In the genomic region with DNA sequence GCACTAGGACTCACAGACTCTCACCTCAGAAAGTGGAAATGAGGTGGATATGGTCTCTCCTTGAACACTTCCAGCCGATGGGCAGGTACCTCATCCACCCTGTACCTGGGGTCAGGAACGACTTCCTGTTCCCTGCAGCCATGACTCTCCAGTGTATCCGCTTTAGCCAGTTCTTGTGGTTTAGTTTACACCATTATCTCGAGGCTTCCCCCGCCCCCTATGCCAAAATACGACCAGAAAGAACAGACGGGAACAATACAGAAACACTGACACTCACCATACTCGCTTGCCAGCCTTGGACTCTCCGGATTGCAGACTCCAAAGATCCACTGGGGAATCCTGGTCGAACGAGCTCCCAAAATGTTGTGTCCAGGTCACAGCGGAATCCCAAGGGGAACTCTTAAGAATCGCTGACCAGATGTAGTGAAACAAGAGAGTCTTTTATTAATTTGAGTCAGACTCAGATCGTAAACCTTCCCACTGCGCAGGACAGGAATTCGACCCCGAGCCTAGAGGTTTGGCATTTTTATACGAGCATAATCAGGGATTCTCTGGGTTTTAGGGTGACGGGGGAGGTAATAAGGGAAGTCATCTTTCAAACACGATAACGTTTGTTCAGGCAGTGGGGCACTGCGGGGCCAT, we compare ENCODE assay signal across 9 mouse cellular contexts. TPM values are rescaled to one million over a fixed set of nuclear protein-coding genes. Genes with fewer than 3 reads are reported as not detected.
A peak's percentile ranks its signal among the peaks of the same experiment; 100 is the strongest.
DNase-seq lines count a peak whose midpoint lies in the region; ATAC-seq and TF ChIP-seq lines count a peak whose summit lies in the region.
"Had no signal": no experiment of that assay in that cellular context is flagged by ENCODE, and none has a peak within 500 bp of the region (broad histone marks: within the 10 kb centered on the region; RNA-seq: fewer than 3 reads in every experiment).

No protein-coding gene starts in this region.

- no peaks in the 10 kb centered on the region for H3K4me1 ChIP-seq in hindbrain, embryonic 11.5 days (replicated peaks; ENCODE audit: control insufficient read depth, insufficient read depth, low read length)
- H3K4me1 ChIP-seq in hindbrain, postnatal 0 days (ENCODE audit: insufficient read depth, low read length), result no peaks in the 10 kb centered on the region
- peaks cover 12% of the 10 kb centered on the region for H3K4me1 ChIP-seq in E14TG2a.4 (replicated peaks; ENCODE audit: low read depth, low read length)
- H3K4me1 ChIP-seq in erythroblast, embryonic 14.5 days (ENCODE audit: control insufficient read depth), result peaks cover 26% of the 10 kb centered on the region
- peaks cover 7% of the 10 kb centered on the region for H3K4me1 ChIP-seq in liver, embryonic 16.5 days (ENCODE audit: control insufficient read depth, low read depth, low read length)

- H3K27ac ChIP-seq in hindbrain, embryonic 11.5 days (ENCODE audit: low read depth, low read length), result no peak overlapping the region
- no peak overlapping the region for H3K27ac ChIP-seq in hindbrain, postnatal 0 days
- no peak overlapping the region for H3K27ac ChIP-seq in liver, embryonic 16.5 days (ENCODE audit: low read length)

- WGBS in hindbrain, embryonic 11.5 days, result 62% methylated on average over 22 of the region's 22 CpGs
- 68% methylated on average over 22 of the region's 22 CpGs for WGBS in hindbrain, postnatal 0 days
- 18% methylated on average over 22 of the region's 22 CpGs for WGBS in liver, embryonic 16.5 days (ENCODE audit: insufficient replicate concordance)

- no peaks in the 10 kb centered on the region for H3K27me3 ChIP-seq in hindbrain, embryonic 11.5 days (ENCODE audit: control insufficient read depth, insufficient read depth, low read length)
- H3K27me3 ChIP-seq in hindbrain, postnatal 0 days (ENCODE audit: insufficient read depth, low read length), result no peaks in the 10 kb centered on the region
- peaks cover 17% of the 10 kb centered on the region for H3K27me3 ChIP-seq in E14TG2a.4 (ENCODE audit: insufficient read depth, low read length)
- H3K27me3 ChIP-seq in erythroblast, embryonic 14.5 days (ENCODE audit: control insufficient read depth), result peaks cover 51% of the 10 kb centered on the region
- H3K27me3 ChIP-seq in liver, embryonic 16.5 days (ENCODE audit: control insufficient read depth, insufficient read depth, low read depth, low read length), result peaks cover 8% of the 10 kb centered on the region

- H3K9me3 ChIP-seq in hindbrain, embryonic 11.5 days (ENCODE audit: control insufficient read depth, low read length), result no peaks in the 10 kb centered on the region
- H3K9me3 ChIP-seq in hindbrain, postnatal 0 days (ENCODE audit: low read length), result no peaks in the 10 kb centered on the region
- H3K9me3 ChIP-seq in E14TG2a.4 (ENCODE audit: low read length), result no peaks in the 10 kb centered on the region
- no peaks in the 10 kb centered on the region for H3K9me3 ChIP-seq in erythroblast, embryonic 14.5 days (ENCODE audit: control insufficient read depth, low read length)
- no peaks in the 10 kb centered on the region for H3K9me3 ChIP-seq in liver, embryonic 16.5 days (replicated peaks; ENCODE audit: control insufficient read depth, low read length)

- TF ChIP-seq CTCF in hindbrain, postnatal 0 days (IDR thresholded peaks at IDR 0.05; ENCODE audit: low read depth), result no peak
- TF ChIP-seq CTCF in E14TG2a.4 (conservative IDR thresholded peaks at IDR 0.05; ENCODE audit: low read length), result no peak

- peak overlapping the region; percentile 14; the same call in 1 of the 2 replicates for H3K4me2 ChIP-seq in hindbrain, embryonic 11.5 days (replicated peaks; ENCODE audit: low read depth, low read length)
- H3K4me2 ChIP-seq in hindbrain, postnatal 0 days (ENCODE audit: low read depth, low read length), result no peak overlapping the region
- peak overlapping the region; percentile 38 for H3K4me2 ChIP-seq in liver, embryonic 16.5 days (ENCODE audit: low read depth, low read length)

- ATAC-seq in hindbrain, embryonic 11.5 days (ENCODE audit: low FRiP score), result no peak
- ATAC-seq in hindbrain, postnatal 0 days, result no peak
- no peak for ATAC-seq in liver, embryonic 16.5 days (ENCODE audit: low read depth)
- ATAC-seq: forebrain, embryonic 16.5 days had no signal

- no peak overlapping the region for H3K9ac ChIP-seq in hindbrain, embryonic 11.5 days (ENCODE audit: low read depth, low read length)
- H3K9ac ChIP-seq in hindbrain, postnatal 0 days (replicated peaks; ENCODE audit: low read length), result no peak overlapping the region
- no peak overlapping the region for H3K9ac ChIP-seq in liver, embryonic 16.5 days (ENCODE audit: low read depth, low read length)

- peak; percentile 10 for DNase-seq in hindbrain, embryonic 11.5 days (ENCODE audit: low spot score)
- DNase-seq in hindbrain, postnatal 0 days (ENCODE audit: low spot score), result no peak
- no peak for DNase-seq in left cerebral cortex, adult 8-10 months (ENCODE audit: low spot score in 2 of 2)
- no peak for DNase-seq in frontal cortex, adult 2 months (ENCODE audit: extremely low spot score in 1 of 2, low spot score in 1 of 2)
- DNase-seq in cerebellum, adult 11 months, result no peak

- H3K36me3 ChIP-seq in hindbrain, embryonic 11.5 days (ENCODE audit: control insufficient read depth, insufficient read depth, low read length), result no peaks in the 10 kb centered on the region
- no peaks in the 10 kb centered on the region for H3K36me3 ChIP-seq in hindbrain, postnatal 0 days (ENCODE audit: insufficient read depth, low read length)
- H3K36me3 ChIP-seq in E14TG2a.4 (ENCODE audit: insufficient read depth, low read length), result no peaks in the 10 kb centered on the region
- H3K36me3 ChIP-seq in erythroblast, embryonic 14.5 days (ENCODE audit: control insufficient read depth), result no peaks in the 10 kb centered on the region
- no peaks in the 10 kb centered on the region for H3K36me3 ChIP-seq in liver, embryonic 16.5 days (ENCODE audit: control insufficient read depth, insufficient read depth)

- no peak overlapping the region for H3K4me3 ChIP-seq in hindbrain, embryonic 11.5 days (ENCODE audit: low read depth, low read length)
- no peak overlapping the region for H3K4me3 ChIP-seq in hindbrain, postnatal 0 days (ENCODE audit: low read length)
- H3K4me3 ChIP-seq in E14TG2a.4 (replicated peaks; ENCODE audit: low read length), result peak overlapping the region; percentile 50
- peak overlapping the region; percentile 21 for H3K4me3 ChIP-seq in erythroblast, embryonic 14.5 days (replicated peaks)
- peak overlapping the region; percentile 27 for H3K4me3 ChIP-seq in liver, embryonic 16.5 days (ENCODE audit: low read depth, low read length)

RNA-seq across cellular contexts. Expression of a gene that starts 49.4 kb away (rescaled TPM):
- polyA plus RNA-seq in hindbrain, embryonic 11.5 days (2014; fragmentation: Nextera tagmentation; extraction: Ambion mirVana), result 8.6 and 8.9 TPM in 2 replicates
- 3.9 and 4.1 TPM in 2 replicates for total RNA-seq in hindbrain, postnatal 0 days (2014; rRNA removed)
- 3.4 and 3.6 TPM in 2 replicates for polyA plus RNA-seq in hindbrain, postnatal 0 days (2015; fragmentation: Nextera tagmentation; extraction: Ambion mirVana)
- polyA plus RNA-seq in erythroblast, embryonic 14.5 days (2012), result 9.7 and 11.1 TPM in 2 replicates
- 73.1 and 75.2 TPM in 2 replicates for polyA plus RNA-seq in liver, embryonic 16.5 days (2015; fragmentation: Nextera tagmentation; extraction: Ambion mirVana)
- total RNA-seq in left cerebral cortex, adult 8-10 months (2022), result 1 to 10 TPM; 2.9 to 4.5 (median 3.6) TPM
- polyA plus RNA-seq in frontal cortex, adult 2 months (2012; rRNA removed), result 2.6 and 3.0 TPM in 2 replicates

RNA-seq across cellular contexts. Expression of a gene that starts 55.4 kb away (rescaled TPM):
- 89.6 and 94.0 TPM in 2 replicates for polyA plus RNA-seq in hindbrain, embryonic 11.5 days (2014; fragmentation: Nextera tagmentation; extraction: Ambion mirVana)
- 15.9 and 21.4 TPM in 2 replicates for total RNA-seq in hindbrain, postnatal 0 days (2014; rRNA removed)
- polyA plus RNA-seq in hindbrain, postnatal 0 days (2015; fragmentation: Nextera tagmentation; extraction: Ambion mirVana), result 51.9 and 52.1 TPM in 2 replicates
- 0.15 and 0.19 TPM in 2 replicates for polyA plus RNA-seq in erythroblast, embryonic 14.5 days (2012)
- polyA plus RNA-seq in liver, embryonic 16.5 days (2015; fragmentation: Nextera tagmentation; extraction: Ambion mirVana), result 23.6 and 25.9 TPM in 2 replicates
- 10 to 100 TPM; 15.9 to 22.5 (median 17.5) TPM for total RNA-seq in left cerebral cortex, adult 8-10 months (2022)
- polyA plus RNA-seq in frontal cortex, adult 2 months (2012; rRNA removed), result 19.1 and 20.5 TPM in 2 replicates

Comparison
In these comparisons a context has a peak if more than half of its experiments do, and no peak if none do; other contexts are left out.
1. H3K4me3 ChIP-seq: peak in E14TG2a.4 (single experiment), erythroblast, embryonic 14.5 days (single experiment) and liver, embryonic 16.5 days (single experiment); none in hindbrain, embryonic 11.5 days (single experiment) and hindbrain, postnatal 0 days (single experiment).
2. RNA of a gene that starts 55.4 kb away (polyA plus RNA-seq): 89.6 to 94.0 TPM in hindbrain, embryonic 11.5 days, 51.9 to 52.1 TPM in hindbrain, postnatal 0 days, 23.6 to 25.9 TPM in liver, embryonic 16.5 days and 19.1 to 20.5 TPM in frontal cortex, adult 2 months; 0.15 to 0.19 TPM in erythroblast, embryonic 14.5 days; every median in the first group is over 10 times any median in the second.